Mouse (Mus musculus): ENCODE data around the gene Actr3. TPM values are rescaled to one million over a fixed set of nuclear protein-coding genes. Genes with fewer than 3 reads are reported as not detected.
"Not testable (repeated sequence)": the region's sequence is repeated elsewhere in the genome, so short reads cannot be mapped to it uniquely, and the experiment has no call there.

Actr3 gene
- total RNA-seq, 2 experiments from 2014 or later, result 296 to 311 TPM

- DNase-seq (ENCODE audit: low spot score in 2 of 2), result peak; percentile 23 to 65
These were observed 4.0 kb upstream of the Actr3 start for GRCm38 (mm10) chr1:125439556-125439955.

- no peak for DNase-seq (ENCODE audit: low spot score in 2 of 2)
These were observed 3.3 kb upstream of the Actr3 start for GRCm38 (mm10) chr1:125438826-125439225.

DNA sequence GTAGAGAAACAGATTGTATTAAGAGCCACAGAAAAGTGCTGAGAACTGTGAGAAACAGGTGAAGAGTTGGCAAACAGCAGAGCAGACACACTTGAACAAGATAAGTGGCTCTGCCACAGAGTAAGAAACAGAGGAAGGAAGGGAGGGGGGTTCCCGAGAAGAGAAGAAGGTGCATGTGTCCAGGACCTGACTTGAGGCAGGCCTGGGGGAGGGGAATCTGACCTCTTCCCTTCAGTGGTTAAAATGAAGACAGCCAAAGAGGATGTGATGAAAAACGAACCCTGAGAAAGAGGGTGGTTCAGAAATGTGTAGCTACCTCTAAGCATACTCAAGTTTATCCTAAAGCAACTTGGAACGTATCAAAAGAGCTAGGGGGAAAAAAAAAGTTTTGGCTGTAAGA is 2.4 kb upstream of the Actr3 start:
- DNase-seq (ENCODE audit: low spot score in 2 of 2), result no peak

- DNase-seq (ENCODE audit: low spot score in 2 of 2), result no peak
These were observed 1.6 kb upstream of the Actr3 start for GRCm38 (mm10) chr1:125437161-125437560.

GRCm38 (mm10) chr1:125435018-125435368 is 534 bp downstream of the Actr3 start:
- DNase-seq (ENCODE audit: low spot score in 2 of 2), result peak in 1 of 2 experiments; percentile 17

GRCm38 (mm10) chr1:125434485-125435001 is 984 bp downstream of the Actr3 start:
- DNase-seq (ENCODE audit: low spot score in 2 of 2), result peak; percentile 51 to 66

DNA sequence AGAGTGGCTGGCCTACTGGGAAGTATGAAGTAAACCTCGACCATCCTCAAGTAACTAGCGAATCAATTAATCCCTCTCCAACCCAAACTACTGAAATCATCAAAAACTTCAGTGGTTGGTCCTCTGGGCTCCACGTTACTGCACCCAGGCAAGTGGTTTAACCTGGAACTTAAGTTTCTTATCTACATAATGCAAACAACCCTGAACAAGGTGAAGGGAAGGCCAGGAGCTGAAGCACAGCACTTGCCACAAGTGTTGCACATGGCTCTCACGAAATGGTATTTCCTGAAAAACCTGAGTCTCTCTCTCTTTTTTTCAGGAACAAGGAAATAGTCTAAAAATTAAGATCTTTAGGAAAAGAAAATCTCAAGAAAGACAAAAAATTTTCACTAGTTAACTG is 4.2 kb downstream of the Actr3 start:
- no peak for DNase-seq (ENCODE audit: low spot score in 2 of 2)

- DNase-seq (ENCODE audit: low spot score in 2 of 2), result no peak
These were observed 4.8 kb downstream of the Actr3 start for GRCm38 (mm10) chr1:125430737-125431136.

DNA sequence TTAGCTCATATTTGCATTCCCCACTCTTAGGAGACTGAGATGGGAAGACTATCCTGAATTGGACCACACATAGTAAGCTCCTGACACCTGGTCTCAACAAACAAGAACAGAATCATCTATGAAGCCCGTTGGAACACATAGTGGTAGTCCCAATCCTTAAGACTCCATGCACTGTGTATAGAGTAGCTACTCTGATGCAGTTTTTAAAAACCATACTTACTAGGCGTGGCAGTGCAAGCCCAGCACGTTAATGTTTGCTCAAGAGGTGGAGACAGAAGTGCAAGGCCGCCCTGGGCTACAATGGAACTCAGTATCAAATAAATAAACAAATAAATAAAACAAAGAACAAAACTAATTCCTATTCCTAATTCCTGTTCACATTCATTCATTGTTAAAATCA is 5.5 kb downstream of the Actr3 start:
- no peak for DNase-seq (ENCODE audit: low spot score in 2 of 2)

GRCm38 (mm10) chr1:125428315-125428714 is 7.2 kb downstream of the Actr3 start:
- no peak for DNase-seq (ENCODE audit: low spot score in 2 of 2)

- no peak for DNase-seq (ENCODE audit: low spot score in 2 of 2)
These were observed 9.0 kb downstream of the Actr3 start for GRCm38 (mm10) chr1:125426387-125427045.

- DNase-seq (ENCODE audit: low spot score in 2 of 2), result no peak
These were observed 15.6 kb downstream of the Actr3 start for GRCm38 (mm10) chr1:125419906-125420305.

DNA sequence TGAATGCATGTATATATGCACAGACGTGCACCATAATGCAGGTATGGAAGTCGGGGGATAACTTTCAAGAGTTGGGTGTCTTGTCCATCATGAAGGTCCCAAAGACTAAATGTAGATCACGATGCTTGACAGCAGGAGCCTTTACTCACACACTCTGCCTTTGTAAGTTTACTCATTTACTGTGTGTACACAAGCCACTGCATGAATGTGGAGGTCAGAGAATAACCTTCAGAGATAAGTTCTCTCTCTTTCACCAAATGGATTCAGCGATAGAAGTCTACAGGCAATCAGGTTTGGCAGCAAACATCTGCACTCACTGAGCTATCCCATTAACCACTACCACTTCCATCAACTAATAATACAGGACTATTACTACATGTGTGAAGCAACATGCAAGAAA is 16.8 kb downstream of the Actr3 start:
- no peak for DNase-seq (ENCODE audit: low spot score in 2 of 2)

DNA sequence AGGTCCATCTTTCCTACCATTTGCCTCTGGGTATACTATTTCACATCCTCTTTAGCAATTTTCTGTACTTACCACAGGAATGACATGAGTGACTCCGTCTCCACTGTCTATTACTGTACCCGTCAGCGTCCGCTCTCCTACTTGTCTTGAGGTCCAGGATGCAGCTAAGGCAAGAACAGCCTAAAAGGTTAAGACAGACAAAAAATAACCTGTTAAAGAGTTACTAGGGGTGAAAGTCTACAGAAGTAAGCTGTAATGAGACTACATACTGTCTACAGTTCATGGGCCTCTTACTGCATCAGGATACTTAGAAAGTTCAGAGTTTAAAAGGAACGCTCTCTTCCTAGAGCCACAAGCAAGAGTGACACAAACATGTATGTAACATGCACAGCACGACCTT is 28.3 kb downstream of the Actr3 start:
- DNase-seq (ENCODE audit: low spot score in 2 of 2), result no peak

GRCm38 (mm10) chr1:125395391-125395790 is 40.1 kb downstream of the Actr3 start:
- no peak for DNase-seq (ENCODE audit: low spot score in 2 of 2)

GRCm38 (mm10) chr1:125393324-125393723 is 42.2 kb downstream of the Actr3 start:
- DNase-seq (ENCODE audit: low spot score in 2 of 2), result not testable (repeated sequence)

GRCm38 (mm10) chr1:125390065-125390754 is 45.3 kb downstream of the Actr3 start:
- not testable (repeated sequence) for DNase-seq (ENCODE audit: low spot score in 2 of 2)

GRCm38 (mm10) chr1:125389634-125390033 is 45.9 kb downstream of the Actr3 start:
- not testable (repeated sequence) for DNase-seq (ENCODE audit: low spot score in 2 of 2)

GRCm38 (mm10) chr1:125388370-125388769 is 47.2 kb downstream of the Actr3 start:
- no peak for DNase-seq (ENCODE audit: low spot score in 2 of 2)

GRCm38 (mm10) chr1:125386217-125386616 is 49.3 kb downstream of the Actr3 start:
- no peak for DNase-seq (ENCODE audit: low spot score in 2 of 2)

GRCm38 (mm10) chr1:125382622-125383021 is 52.9 kb downstream of the Actr3 start:
- DNase-seq (ENCODE audit: low spot score in 2 of 2), result no peak

GRCm38 (mm10) chr1:125378889-125379288 is 56.6 kb downstream of the Actr3 start:
- DNase-seq (ENCODE audit: low spot score in 2 of 2), result no peak

GRCm38 (mm10) chr1:125372855-125373254 is 62.7 kb downstream of the Actr3 start:
- DNase-seq (ENCODE audit: low spot score in 2 of 2), result peak in 1 of 2 experiments; percentile 67
